Mouse (Mus musculus) cerebellum, postnatal 10 days (tissue): ENCODE results near the gene Cabp1.
A peak's percentile ranks its signal among the peaks of the same experiment; 100 is the strongest.

Experiments
- DNase-seq, 2 experiments: peaks; one replicate each; pipeline ENCODE4 v3.0.0; 2021; ENCODE audit warnings: mixed read lengths in 2 of 2

The Cabp1 gene

DNA sequence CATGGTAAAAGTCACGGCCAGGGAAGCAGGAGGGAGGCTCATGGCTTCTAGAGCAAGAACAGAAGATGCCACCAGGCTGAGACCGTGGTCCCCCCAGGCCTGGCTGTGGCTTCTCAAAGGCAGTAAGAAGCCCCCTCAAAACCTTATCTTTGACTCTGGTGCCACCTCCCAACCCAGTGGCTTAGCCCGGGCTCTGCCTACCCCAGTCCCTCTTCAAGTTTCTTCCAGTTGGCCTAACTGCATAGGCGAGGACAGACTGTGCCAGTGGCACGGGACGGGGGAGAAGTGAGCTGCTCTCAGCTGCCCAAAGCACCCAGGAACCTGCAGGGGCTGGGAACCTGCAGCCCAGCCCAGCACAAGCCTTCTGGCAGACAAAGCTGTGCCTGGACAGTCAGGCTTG, 69.5 kb downstream of the Cabp1 start:
- no peak for DNase-seq

GRCm38 (mm10) chr5:115120978-115121377, 73.2 kb downstream of the Cabp1 start:
- DNase-seq = peak; percentile 77 to 80

GRCm38 (mm10) chr5:115118961-115119570, 75.1 kb downstream of the Cabp1 start, which contains the start of gene Acads:
Gene Acads (minus strand): TSS chr5:115119346.
- peak; percentile 67 to 79 for DNase-seq
